Comparison of ENCODE assay signal across 11 mouse cellular contexts in the genomic region with DNA sequence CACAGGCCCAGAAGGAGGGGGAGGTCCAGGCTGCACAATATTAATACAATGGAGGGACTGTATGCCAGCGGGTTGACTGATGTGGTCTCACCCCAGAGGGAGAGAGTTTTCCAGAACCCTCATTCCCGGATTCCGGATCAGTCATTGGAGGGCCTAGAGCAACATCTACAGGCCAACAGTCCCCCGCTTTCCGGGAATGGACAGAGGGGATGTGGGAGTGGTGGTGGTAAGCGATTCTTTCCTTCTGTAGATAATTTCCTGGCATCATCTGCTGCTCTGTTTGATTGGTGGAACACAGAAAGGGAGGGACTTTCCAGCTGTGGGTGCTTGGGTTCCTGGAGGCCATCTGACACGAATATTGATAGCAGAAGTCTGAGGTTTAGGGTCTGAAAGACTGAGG. TPM values are rescaled to one million over a fixed set of nuclear protein-coding genes. Genes with fewer than 3 reads are reported as not detected.
DNase-seq lines count a peak whose midpoint lies in the region; ATAC-seq and TF ChIP-seq lines count a peak whose summit lies in the region.
"Had no signal": no experiment of that assay in that cellular context is flagged by ENCODE, and none has a peak within 500 bp of the region (broad histone marks: within the 10 kb centered on the region; RNA-seq: fewer than 3 reads in every experiment).

No protein-coding gene starts in this region.

- WGBS in forebrain, embryonic 10.5 days, result 71% methylated on average over 7 of the region's 7 CpGs
- 74% methylated on average over 7 of the region's 7 CpGs for WGBS in forebrain, embryonic 16.5 days
- WGBS in lung, adult 2 months, result 11% methylated on average over 7 of the region's 7 CpGs

- H3K4me1 ChIP-seq in forebrain, embryonic 10.5 days, result peaks cover 54% of the 10 kb centered on the region
- peaks cover 11% of the 10 kb centered on the region for H3K4me1 ChIP-seq in forebrain, embryonic 16.5 days (replicated peaks; ENCODE audit: control insufficient read depth, insufficient read depth, low read length)
- H3K4me1 ChIP-seq in lung, adult 2 months (ENCODE audit: control insufficient read depth, insufficient read depth, low read length), result peaks cover 11% of the 10 kb centered on the region

- no peak for ATAC-seq in forebrain, embryonic 16.5 days

- TF ChIP-seq POLR2A in lung, adult 2 months (IDR thresholded peaks at IDR 0.05; ENCODE audit: borderline replicate concordance, extremely low read depth, low read depth, low read length), result peak; percentile 54; the same call in 1 of the 2 replicates

- peaks cover 16% of the 10 kb centered on the region for H3K27me3 ChIP-seq in forebrain, embryonic 10.5 days (ENCODE audit: poor library complexity, severe bottlenecking)
- peaks cover 2% of the 10 kb centered on the region; the same call in 1 of the 2 replicates for H3K27me3 ChIP-seq in forebrain, embryonic 16.5 days (replicated peaks; ENCODE audit: control insufficient read depth, insufficient read depth, low read length)

- no peak overlapping the region for H3K4me3 ChIP-seq in forebrain, embryonic 10.5 days
- H3K4me3 ChIP-seq in forebrain, embryonic 16.5 days (replicated peaks; ENCODE audit: low read length), result no peak overlapping the region
- no peak overlapping the region for H3K4me3 ChIP-seq in lung, adult 2 months (replicated peaks; ENCODE audit: extremely low read depth, low read depth, low read length)

- no peak for DNase-seq in forebrain, embryonic 10.5 days (ENCODE audit: extremely low spot score, low spot score)
- DNase-seq in brain, adult 2 months (ENCODE audit: low read depth, low spot score), result peak; percentile 57
- peak; percentile 73 for DNase-seq in induced T-regulatory cell, adult 2 months (ENCODE audit: low read depth)
- DNase-seq in lung, adult 2 months, result peak; percentile 45
- no peak for DNase-seq in ovary, postnatal 14 days (ENCODE audit: low spot score)
- DNase-seq in right cerebral cortex, postnatal 4 days, result no peak
- DNase-seq in adrenal gland, postnatal 36 days, result no peak

- H3K36me3 ChIP-seq in forebrain, embryonic 10.5 days (replicated peaks), result no peaks in the 10 kb centered on the region
- no peaks in the 10 kb centered on the region for H3K36me3 ChIP-seq in forebrain, embryonic 16.5 days (ENCODE audit: control insufficient read depth, insufficient read depth)
- H3K36me3 ChIP-seq: midbrain, embryonic 13.5 days had no signal

- H3K9me3 ChIP-seq in forebrain, embryonic 10.5 days, result no peaks in the 10 kb centered on the region
- no peaks in the 10 kb centered on the region for H3K9me3 ChIP-seq in forebrain, embryonic 16.5 days (ENCODE audit: control insufficient read depth, low read length)
- H3K9me3 ChIP-seq: midbrain, embryonic 13.5 days had no signal

- TF ChIP-seq CTCF in lung, adult 2 months (IDR thresholded peaks at IDR 0.05; ENCODE audit: insufficient read depth, low read length), result 0 out of 2 replicates have a peak, but pooled peaks have one; percentile 18

- no peak overlapping the region for H3K4me2 ChIP-seq in forebrain, embryonic 16.5 days (ENCODE audit: low read length)

- H3K9ac ChIP-seq in forebrain, embryonic 16.5 days (replicated peaks; ENCODE audit: low read depth, low read length), result no peak overlapping the region
- H3K9ac ChIP-seq: midbrain, embryonic 13.5 days had no signal

- 0 out of 2 replicates have a peak overlapping the region, but pooled peaks have one; percentile 75 for H3K27ac ChIP-seq in forebrain, embryonic 10.5 days
- H3K27ac ChIP-seq in forebrain, embryonic 16.5 days (ENCODE audit: low read length), result no peak overlapping the region
- H3K27ac ChIP-seq: midbrain, embryonic 13.5 days had no signal

RNA-seq across cellular contexts. Expression of gene Tmem95, which starts 1.6 kb away (rescaled TPM):
- polyA plus RNA-seq in forebrain, embryonic 10.5 days (2016; fragmentation: Nextera tagmentation; extraction: Ambion mirVana), result not detected in 2 replicates
- polyA plus RNA-seq in forebrain, embryonic 16.5 days (2015; fragmentation: Nextera tagmentation; extraction: Ambion mirVana), result not detected in 2 replicates
- not detected in 2 replicates for polyA plus RNA-seq in lung, adult 2 months (2012; rRNA removed)
- total RNA-seq in adrenal gland, postnatal 36 days (2021), result not detected
- polyA plus RNA-seq: C2C12; erythroblast, embryonic 14.5 days; midbrain, embryonic 13.5 days had no signal

RNA-seq across cellular contexts. Expression of gene Kctd11, which starts 5.0 kb away (rescaled TPM):
- 4.8 and 6.7 TPM in 2 replicates for polyA plus RNA-seq in forebrain, embryonic 10.5 days (2016; fragmentation: Nextera tagmentation; extraction: Ambion mirVana)
- 1.3 and 1.9 TPM in 2 replicates for polyA plus RNA-seq in forebrain, embryonic 16.5 days (2015; fragmentation: Nextera tagmentation; extraction: Ambion mirVana)
- 12.6 and 19.1 TPM in 2 replicates for polyA plus RNA-seq in lung, adult 2 months (2012; rRNA removed)
- 1 to 10 TPM; 4.2 to 5.4 TPM for total RNA-seq in adrenal gland, postnatal 36 days (2021)

RNA-seq across cellular contexts. Expression of gene Tnk1, which starts 17.7 kb away (rescaled TPM):
- 0.79 and 1.9 TPM in 2 replicates for polyA plus RNA-seq in forebrain, embryonic 10.5 days (2016; fragmentation: Nextera tagmentation; extraction: Ambion mirVana)
- 0.29 and 0.39 TPM in 2 replicates for polyA plus RNA-seq in forebrain, embryonic 16.5 days (2015; fragmentation: Nextera tagmentation; extraction: Ambion mirVana)
- polyA plus RNA-seq in lung, adult 2 months (2012; rRNA removed), result 14.4 and 17.4 TPM in 2 replicates
- total RNA-seq in adrenal gland, postnatal 36 days (2021), result not detected
- polyA plus RNA-seq: C2C12 had no signal

RNA-seq across cellular contexts. Expression of gene Acap1, which starts 19.2 kb away (rescaled TPM):
- 0.84 and 1.3 TPM in 2 replicates for polyA plus RNA-seq in forebrain, embryonic 10.5 days (2016; fragmentation: Nextera tagmentation; extraction: Ambion mirVana)
- polyA plus RNA-seq in forebrain, embryonic 16.5 days (2015; fragmentation: Nextera tagmentation; extraction: Ambion mirVana), result 0.48 and 0.49 TPM in 2 replicates
- 11.2 and 14.3 TPM in 2 replicates for polyA plus RNA-seq in lung, adult 2 months (2012; rRNA removed)
- under 1 TPM; 0.23 to 0.89 TPM for total RNA-seq in adrenal gland, postnatal 36 days (2021)

RNA-seq across cellular contexts. Expression of gene 2810408A11Rik, which starts 24.6 kb away (rescaled TPM):
- polyA plus RNA-seq in forebrain, embryonic 10.5 days (2016; fragmentation: Nextera tagmentation; extraction: Ambion mirVana), result 11.9 and 12.2 TPM in 2 replicates
- 16.4 and 18.5 TPM in 2 replicates for polyA plus RNA-seq in forebrain, embryonic 16.5 days (2015; fragmentation: Nextera tagmentation; extraction: Ambion mirVana)
- 0.65 and 1.4 TPM in 2 replicates for polyA plus RNA-seq in lung, adult 2 months (2012; rRNA removed)
- total RNA-seq in adrenal gland, postnatal 36 days (2021), result 1 to 10 TPM in 1 of 2 experiments, under 1 TPM in 1; 0.46 to 1.4 TPM

Comparison
In these comparisons a context has a peak if more than half of its experiments do, and no peak if none do; other contexts are left out.
1. DNase-seq: peak in brain, adult 2 months (single experiment), induced T-regulatory cell, adult 2 months (single experiment) and lung, adult 2 months (single experiment); none in forebrain, embryonic 10.5 days (single experiment), ovary, postnatal 14 days (single experiment), right cerebral cortex, postnatal 4 days (single experiment) and adrenal gland, postnatal 36 days (0 of 2).